8 mouse cellular contexts compared by ENCODE assay signal in genomic region chr5:33589221-33589888, GRCm38 (mm10). TPM values are rescaled to one million over a fixed set of nuclear protein-coding genes. Genes with fewer than 3 reads are reported as not detected.
DNase-seq lines count a peak whose midpoint lies in the region; ATAC-seq and TF ChIP-seq lines count a peak whose summit lies in the region.

No protein-coding gene starts in this region.

- no peak overlapping the region for H3K9ac ChIP-seq in MEL (ENCODE audit: control insufficient read depth, low read depth, low read length, poor library complexity, severe bottlenecking)

- H3K27me3 ChIP-seq in MEL (ENCODE audit: control insufficient read depth in 1 of 2, insufficient read depth in 2 of 2, low read length in 2 of 2), result no peaks in the 10 kb centered on the region
- H3K27me3 ChIP-seq in forebrain, embryonic 10.5 days (ENCODE audit: poor library complexity, severe bottlenecking), result peaks cover 19% of the 10 kb centered on the region

- peak; percentile 96 to 99 (median 99) for TF ChIP-seq CTCF in MEL (IDR thresholded peaks at IDR 0.05 in 2 of 3, conservative IDR thresholded peaks at IDR 0.05 in 1 of 3; ENCODE audit: control insufficient read depth in 1 of 3, insufficient read depth in 1 of 3, low read depth in 2 of 3, low read length in 3 of 3, poor library complexity in 1 of 3, severe bottlenecking in 1 of 3)

- H3K4me1 ChIP-seq in MEL (ENCODE audit: control insufficient read depth in 1 of 2, insufficient read depth in 2 of 2, low read length in 2 of 2), result no peaks in the 10 kb centered on the region
- H3K4me1 ChIP-seq in forebrain, embryonic 10.5 days, result 0 out of 2 replicates have a peak, but pooled peaks cover 3% of the 10 kb centered on the region

- TF ChIP-seq POLR2A in MEL (IDR thresholded peaks at IDR 0.05; ENCODE audit: control insufficient read depth in 1 of 2, insufficient read depth in 1 of 2, low read depth in 1 of 2, low read length in 2 of 2, poor library complexity in 1 of 2), result no peak

- DNase-seq in MEL (ENCODE audit: low read depth, low spot score), result peak; percentile 84
- DNase-seq in c-Kit-positive CD71-negative TER-119-negative erythroid progenitor cells, embryonic 14.5 days (ENCODE audit: low read depth), result peak; percentile 58
- DNase-seq in forebrain, embryonic 10.5 days (ENCODE audit: extremely low spot score, low spot score), result peak; percentile 75
- peak; percentile 20 for DNase-seq in heart, postnatal 25 days (ENCODE audit: low spot score)
- peak; percentile 78 to 83 for DNase-seq in layer of hippocampus, postnatal 14 days (ENCODE audit: low spot score in 2 of 2)
- DNase-seq in right cerebral cortex, postnatal 10 days (ENCODE audit: low spot score in 2 of 2), result peak; percentile 74 to 86
- DNase-seq in urinary bladder, postnatal 36 days (ENCODE audit: low spot score in 2 of 2), result peak; percentile 43 to 62

- H3K27ac ChIP-seq in MEL (ENCODE audit: control insufficient read depth, low read depth, low read length), result no peak overlapping the region
- no peak overlapping the region for H3K27ac ChIP-seq in forebrain, embryonic 10.5 days

- no peaks in the 10 kb centered on the region for H3K36me3 ChIP-seq in MEL (ENCODE audit: control insufficient read depth in 1 of 2, insufficient read depth in 2 of 2, low read length in 2 of 2)
- H3K36me3 ChIP-seq in forebrain, embryonic 10.5 days (replicated peaks), result no peaks in the 10 kb centered on the region

- TF ChIP-seq EP300 in MEL (IDR thresholded peaks at IDR 0.05; ENCODE audit: low read depth in 1 of 2, low read length in 2 of 2), result no peak

- WGBS in forebrain, embryonic 10.5 days, result 76% methylated on average over 5 of the region's 5 CpGs

- H3K79me2 ChIP-seq in MEL (ENCODE audit: control insufficient read depth, insufficient read depth, low read length, poor library complexity), result no peaks in the 10 kb centered on the region

- peak; percentile 93 for TF ChIP-seq RAD21 in MEL (IDR thresholded peaks at IDR 0.05; ENCODE audit: low read depth, low read length)

- ATAC-seq in megakaryocyte, adult 5-6 weeks (ENCODE audit: poor library complexity, severe bottlenecking), result peak; percentile 84

- intact Hi-C loops in heart, postnatal 25 days (cut with DNase I), result loop anchor here (1.0 kb wide), 1 partner anchor 196 kb away; no protein-coding TSS in a partner anchor

- no peaks in the 10 kb centered on the region for H3K9me3 ChIP-seq in MEL (replicated peaks; ENCODE audit: insufficient read depth, low read length)
- no peaks in the 10 kb centered on the region for H3K9me3 ChIP-seq in forebrain, embryonic 10.5 days

- H3K4me3 ChIP-seq in MEL (ENCODE audit: control insufficient read depth in 1 of 2, insufficient read depth in 1 of 2, low read depth in 2 of 2, low read length in 2 of 2), result no peak overlapping the region
- no peak overlapping the region for H3K4me3 ChIP-seq in forebrain, embryonic 10.5 days

TF ChIP-seq in MEL, 35 proteins besides CTCF, POLR2A, EP300 and RAD21:
- TF ChIP-seq USF1 (IDR thresholded peaks at IDR 0.05; ENCODE audit: low read depth, low read length) (no peak), E2F4 (IDR thresholded peaks at IDR 0.05; ENCODE audit: borderline replicate concordance, low read depth, low read length) (no peak), ZKSCAN1 (IDR thresholded peaks at IDR 0.05; ENCODE audit: low read depth, low read length) (no peak), ZNF384 (IDR thresholded peaks at IDR 0.05; ENCODE audit: low read depth, low read length) (no peak), SMC3 (IDR thresholded peaks at IDR 0.05; ENCODE audit: low read depth, low read length) (peak; percentile 92), BHLHE40 (IDR thresholded peaks at IDR 0.05; ENCODE audit: borderline replicate concordance, low read depth, low read length) (peak; percentile 36; the same call in 1 of the 2 replicates), ZC3H11A (IDR thresholded peaks at IDR 0.05; ENCODE audit: low read depth, low read length) (peak; percentile 91), POLR2AphosphoS5 (IDR thresholded peaks at IDR 0.05; ENCODE audit: borderline replicate concordance, low read depth, low read length) (no peak), NRF1 (IDR thresholded peaks at IDR 0.05; ENCODE audit: insufficient read depth, low read depth, low read length, poor library complexity, severe bottlenecking) (no peak)

RNA-seq across cellular contexts. Expression of gene Fam53a, which starts 40.1 kb away (rescaled TPM):
- 39.3 and 43.6 TPM in 2 replicates for total RNA-seq in MEL (2012; rRNA removed)
- polyA plus RNA-seq in MEL (2012; ENCODE audit: insufficient read depth in 1 of 2, insufficient read length in 2 of 2, low read depth in 1 of 2, low replicate concordance in 2 of 2, missing spikeins in 1 of 2), result 10 to 100 TPM in 1 of 2 experiments, not detected in 1; 62.8 TPM
- polyA plus RNA-seq in forebrain, embryonic 10.5 days (2016; fragmentation: Nextera tagmentation; extraction: Ambion mirVana), result 70.0 and 73.0 TPM in 2 replicates
- total RNA-seq in heart, postnatal 25 days (2021), result 10 to 100 TPM; 24.6 to 25.2 TPM
- total RNA-seq in layer of hippocampus, postnatal 14 days (2021), result 10 to 100 TPM; 25.5 to 27.1 TPM
- 14.0 and 14.4 TPM in 2 replicates for total RNA-seq in megakaryocyte, adult 5-6 weeks (2015)
- 8.2 and 9.4 TPM in 2 replicates for total RNA-seq in megakaryocyte, adult 5-6 weeks (2017)

RNA-seq across cellular contexts. Expression of gene Gm9903, which starts 40.4 kb away (rescaled TPM):
- 0.13 and 0.19 TPM in 2 replicates for total RNA-seq in MEL (2012; rRNA removed)
- polyA plus RNA-seq in MEL (2012; ENCODE audit: insufficient read depth in 1 of 2, insufficient read length in 2 of 2, low read depth in 1 of 2, low replicate concordance in 2 of 2, missing spikeins in 1 of 2), result under 1 TPM in 1 of 2 experiments, not detected in 1; 0.36 TPM
- 0.41 and 0.52 TPM in 2 replicates for polyA plus RNA-seq in forebrain, embryonic 10.5 days (2016; fragmentation: Nextera tagmentation; extraction: Ambion mirVana)
- 1 to 10 TPM; 1.1 to 1.3 TPM for total RNA-seq in heart, postnatal 25 days (2021)
- total RNA-seq in layer of hippocampus, postnatal 14 days (2021), result under 1 TPM; 0.64 to 0.92 TPM
- total RNA-seq in megakaryocyte, adult 5-6 weeks (2015), result 0.32 and 0.36 TPM in 2 replicates
- 0.07 and 0.57 TPM in 2 replicates for total RNA-seq in megakaryocyte, adult 5-6 weeks (2017)

Comparison
In these comparisons a context has a peak if more than half of its experiments do, and no peak if none do; other contexts are left out.
1. DNase-seq: peak in every context shown above with its lines; median percentile 84 in MEL; 80 in layer of hippocampus, postnatal 14 days; 80 in right cerebral cortex, postnatal 10 days; 75 in forebrain, embryonic 10.5 days; 58 in c-Kit-positive CD71-negative TER-119-negative erythroid progenitor cells, embryonic 14.5 days; 52 in urinary bladder, postnatal 36 days; 20 in heart, postnatal 25 days.